Mouse (Mus musculus): ENCODE data around the gene Gm20388. TPM values are rescaled to one million over a fixed set of nuclear protein-coding genes. Genes with fewer than 3 reads are reported as not detected.
"Not testable (repeated sequence)": the region's sequence is repeated elsewhere in the genome, so short reads cannot be mapped to it uniquely, and the experiment has no call there.

Gm20388 gene
- polyA plus RNA-seq, 1 experiment = 10.6 TPM

- no peaks in the 10 kb centered on the region for H3K4me1 ChIP-seq (ENCODE audit: control insufficient read depth, insufficient read depth, low read length)
- H3K4me3 ChIP-seq (replicated peaks; ENCODE audit: control insufficient read depth, low read depth, low read length) = no peak overlapping the region
- TF ChIP-seq POLR2A (IDR thresholded peaks at IDR 0.05; ENCODE audit: borderline replicate concordance, control insufficient read depth, low read depth, low read length) = no peak
- TF ChIP-seq CTCF (IDR thresholded peaks at IDR 0.05; ENCODE audit: control insufficient read depth, insufficient read depth, low read length) = no peak
- WGBS = 8% methylated on average over 55 of the region's 55 CpGs
- no peak overlapping the region; the same call in 1 of the 2 replicates for H3K27ac ChIP-seq (ENCODE audit: control insufficient read depth, insufficient read depth, low read depth, low read length, poor library complexity)
Observed at GRCm38 (mm10) chr8:121128531-121129264, 1218.1 kb downstream of the Gm20388 start.

GRCm38 (mm10) chr8:121129265-121129940 lies 1218.8 kb downstream of the Gm20388 start:
- H3K27ac ChIP-seq (ENCODE audit: control insufficient read depth, insufficient read depth, low read depth, low read length, poor library complexity) = no peak overlapping the region
- TF ChIP-seq POLR2A (IDR thresholded peaks at IDR 0.05; ENCODE audit: borderline replicate concordance, control insufficient read depth, low read depth, low read length) (no peak), CTCF (IDR thresholded peaks at IDR 0.05; ENCODE audit: control insufficient read depth, insufficient read depth, low read length) (no peak)
- no peaks in the 10 kb centered on the region for H3K4me1 ChIP-seq (ENCODE audit: control insufficient read depth, insufficient read depth, low read length)
- 26% methylated on average over 16 of the region's 16 CpGs for WGBS
- no peak overlapping the region for H3K4me3 ChIP-seq (replicated peaks; ENCODE audit: control insufficient read depth, low read depth, low read length)

- no peak for TF ChIP-seq POLR2A (IDR thresholded peaks at IDR 0.05; ENCODE audit: borderline replicate concordance, control insufficient read depth, low read depth, low read length)
- TF ChIP-seq CTCF (IDR thresholded peaks at IDR 0.05; ENCODE audit: control insufficient read depth, insufficient read depth, low read length) = no peak
- H3K4me3 ChIP-seq (replicated peaks; ENCODE audit: control insufficient read depth, low read depth, low read length) = no peak overlapping the region
- whole genome bisulfite sequencing = 35% methylated on average over 5 of the region's 5 CpGs
- no peak overlapping the region for H3K27ac ChIP-seq (ENCODE audit: control insufficient read depth, insufficient read depth, low read depth, low read length, poor library complexity)
- no peaks in the 10 kb centered on the region for H3K4me1 ChIP-seq (ENCODE audit: control insufficient read depth, insufficient read depth, low read length)
Observed at GRCm38 (mm10) chr8:121130522-121130921, 1219.9 kb downstream of the Gm20388 start.

- Histone ChIP-seq H3K4me1 (ENCODE audit: control insufficient read depth, insufficient read depth, low read length) (no peaks in the 10 kb centered on the region), H3K4me3 (replicated peaks; ENCODE audit: control insufficient read depth, low read depth, low read length) (no peak overlapping the region), H3K27ac (ENCODE audit: control insufficient read depth, insufficient read depth, low read depth, low read length, poor library complexity) (no peak overlapping the region)
- no peak for TF ChIP-seq CTCF (IDR thresholded peaks at IDR 0.05; ENCODE audit: control insufficient read depth, insufficient read depth, low read length)
- TF ChIP-seq POLR2A (IDR thresholded peaks at IDR 0.05; ENCODE audit: borderline replicate concordance, control insufficient read depth, low read depth, low read length) = no peak
- 64% methylated on average over 5 of the region's 5 CpGs for WGBS
Observed at GRCm38 (mm10) chr8:121132961-121133513, 1222.4 kb downstream of the Gm20388 start.

GRCm38 (mm10) chr8:121134102-121134501 lies 1223.5 kb downstream of the Gm20388 start:
- WGBS = 85% methylated on average over 10 of the region's 10 CpGs
- H3K4me1 ChIP-seq (ENCODE audit: control insufficient read depth, insufficient read depth, low read length) = no peaks in the 10 kb centered on the region
- no peak overlapping the region for H3K4me3 ChIP-seq (replicated peaks; ENCODE audit: control insufficient read depth, low read depth, low read length)
- H3K27ac ChIP-seq (ENCODE audit: control insufficient read depth, insufficient read depth, low read depth, low read length, poor library complexity) = no peak overlapping the region
- TF ChIP-seq POLR2A (IDR thresholded peaks at IDR 0.05; ENCODE audit: borderline replicate concordance, control insufficient read depth, low read depth, low read length) (no peak), CTCF (IDR thresholded peaks at IDR 0.05; ENCODE audit: control insufficient read depth, insufficient read depth, low read length) (no peak)

- Histone ChIP-seq H3K4me3 (replicated peaks; ENCODE audit: control insufficient read depth, low read depth, low read length) (no peak overlapping the region), H3K4me1 (ENCODE audit: control insufficient read depth, insufficient read depth, low read length) (no peaks in the 10 kb centered on the region), H3K27ac (ENCODE audit: control insufficient read depth, insufficient read depth, low read depth, low read length, poor library complexity) (no peak overlapping the region)
- TF ChIP-seq CTCF (IDR thresholded peaks at IDR 0.05; ENCODE audit: control insufficient read depth, insufficient read depth, low read length) (no peak), POLR2A (IDR thresholded peaks at IDR 0.05; ENCODE audit: borderline replicate concordance, control insufficient read depth, low read depth, low read length) (no peak)
- 75% methylated on average over 11 of the region's 11 CpGs for WGBS
Observed at GRCm38 (mm10) chr8:121134512-121134911, 1223.9 kb downstream of the Gm20388 start.

- Histone ChIP-seq H3K4me1 (ENCODE audit: control insufficient read depth, insufficient read depth, low read length) (no peaks in the 10 kb centered on the region), H3K4me3 (replicated peaks; ENCODE audit: control insufficient read depth, low read depth, low read length) (no peak overlapping the region), H3K27ac (ENCODE audit: control insufficient read depth, insufficient read depth, low read depth, low read length, poor library complexity) (no peak overlapping the region)
- WGBS = 83% methylated on average over 6 of the region's 6 CpGs
- TF ChIP-seq CTCF (IDR thresholded peaks at IDR 0.05; ENCODE audit: control insufficient read depth, insufficient read depth, low read length) (no peak), POLR2A (IDR thresholded peaks at IDR 0.05; ENCODE audit: borderline replicate concordance, control insufficient read depth, low read depth, low read length) (no peak)
Observed at GRCm38 (mm10) chr8:121136856-121137255, 1226.2 kb downstream of the Gm20388 start.

GRCm38 (mm10) chr8:121145457-121146134 lies 1235.0 kb downstream of the Gm20388 start:
- WGBS = 30% methylated on average over 5 of the region's 6 CpGs
- not testable (repeated sequence) for H3K4me3 ChIP-seq (replicated peaks; ENCODE audit: control insufficient read depth, low read depth, low read length); H3K4me1 ChIP-seq (ENCODE audit: control insufficient read depth, insufficient read depth, low read length); H3K27ac ChIP-seq (ENCODE audit: control insufficient read depth, insufficient read depth, low read depth, low read length, poor library complexity)

Measured in bone marrow, adult 2 months (tissue).